Mouse (Mus musculus): ENCODE results near the gene AI837181. TPM values are rescaled to one million over a fixed set of nuclear protein-coding genes. Genes with fewer than 3 reads are reported as not detected.
"Not testable (repeated sequence)": the region's sequence is repeated elsewhere in the genome, so short reads cannot be mapped to it uniquely, and the experiment has no call there.

Gene AI837181
- polyA plus RNA-seq, 1 experiment from 2014 or later = 60.3 TPM

- not testable (repeated sequence) for H3K4me3 ChIP-seq; H3K4me1 ChIP-seq; H3K9me3 ChIP-seq; H3K36me3 ChIP-seq; H3K27ac ChIP-seq (replicated peaks); H3K9ac ChIP-seq (replicated peaks); H3K4me2 ChIP-seq (replicated peaks); ATAC-seq (ENCODE audit: low FRiP score, low read depth); H3K27me3 ChIP-seq
- WGBS = 78% methylated on average over 4 of the region's 4 CpGs
These were observed 23.9 kb upstream of the AI837181 start for GRCm38 (mm10) chr19:5401073-5401472.

- no peak for ATAC-seq (ENCODE audit: low FRiP score, low read depth)
- Histone ChIP-seq H3K4me3 (no peak within 1 kb of the TSS), H3K36me3 (no peaks in the 10 kb centered on the region), H3K27ac (replicated peaks) (no peak within 1 kb of the TSS), H3K4me2 (replicated peaks) (no peak within 1 kb of the TSS), H3K4me1 (peaks cover 4% of the 10 kb centered on the region), H3K9me3 (no peaks in the 10 kb centered on the region), H3K9ac (replicated peaks) (no peak within 1 kb of the TSS), H3K27me3 (no peaks in the 10 kb centered on the region)
- 75% methylated on average over 8 of the region's 8 CpGs for WGBS
These were observed 22.7 kb upstream of the AI837181 start, which contains the start of gene Tsga10ip for GRCm38 (mm10) chr19:5402293-5402692. Gene Tsga10ip, minus strand, starts transcription at chr19:5402526.

DNA sequence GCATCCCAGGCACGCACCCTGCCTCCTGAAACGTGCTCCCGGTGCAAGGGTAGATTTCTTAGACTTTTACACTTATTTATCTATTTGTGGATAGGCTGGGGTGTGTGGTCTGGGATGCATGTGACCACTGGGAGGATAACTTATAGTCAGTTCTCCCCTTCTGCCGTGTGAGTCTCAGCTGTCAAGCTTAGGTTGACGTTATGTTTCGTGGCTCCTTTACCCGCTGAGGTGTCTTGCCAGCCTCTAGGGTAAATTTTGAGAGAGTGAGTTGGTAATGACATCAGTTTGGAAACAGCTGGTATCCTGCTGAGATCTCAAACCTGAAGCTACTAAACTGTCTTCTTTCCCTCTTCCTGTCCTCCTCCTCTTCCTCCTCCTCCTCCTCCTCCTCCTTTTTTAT, 19.0 kb upstream of the AI837181 start:
- WGBS = 29% methylated on average over 7 of the region's 7 CpGs
- ATAC-seq (ENCODE audit: low FRiP score, low read depth) = no peak
- peak overlapping the region; percentile 54; the same call in 1 of the 2 replicates for H3K27ac ChIP-seq (replicated peaks)

DNA sequence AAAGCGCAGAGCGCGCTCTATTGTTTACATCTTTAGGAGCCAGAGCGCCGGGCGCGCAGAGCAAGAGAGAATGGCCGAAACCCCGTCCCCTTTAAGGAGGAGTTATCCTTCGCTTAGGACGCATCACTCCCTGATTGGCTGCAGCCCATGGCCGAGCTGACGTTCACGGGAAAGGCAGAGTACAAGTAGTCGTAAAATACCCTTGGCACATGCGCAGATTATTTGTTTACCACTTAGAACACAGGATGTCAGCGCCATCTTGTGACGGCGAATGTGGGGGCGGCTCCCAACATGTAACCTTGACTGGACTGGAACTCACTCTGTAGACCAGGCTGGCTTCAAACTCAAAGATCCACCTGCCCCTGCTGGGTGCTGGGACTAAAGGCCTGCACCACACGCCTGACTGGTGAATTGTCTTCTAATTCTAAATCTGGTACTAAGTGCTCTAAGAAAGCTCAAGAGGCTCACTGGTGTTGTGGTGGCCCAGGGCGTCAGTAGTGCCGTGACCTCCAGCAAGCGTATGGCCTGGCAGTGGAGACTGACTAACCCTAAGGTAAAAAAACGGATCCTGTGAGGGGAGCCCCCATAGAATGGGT, 18.3 kb upstream of the AI837181 start:
- not testable (repeated sequence) for H3K9me3 ChIP-seq, H3K36me3 ChIP-seq, H3K27me3 ChIP-seq
- 13% methylated on average over 25 of the region's 25 CpGs for WGBS
- Histone ChIP-seq H3K4me3 (peak overlapping the region; percentile 59), H3K4me1 (peaks cover 12% of the 10 kb centered on the region), H3K9ac (replicated peaks) (peak overlapping the region; percentile 63), H3K27ac (replicated peaks) (peak overlapping the region; percentile 81), H3K4me2 (replicated peaks) (peak overlapping the region; percentile 75)
- ATAC-seq (ENCODE audit: low FRiP score, low read depth) = peak; percentile 84

More for the DNA sequence above, 19.0 kb upstream of the AI837181 start:
- H3K9me3 ChIP-seq = no peaks in the 10 kb centered on the region
- peak overlapping the region; percentile 36 for H3K4me3 ChIP-seq
- H3K27me3 ChIP-seq = no peaks in the 10 kb centered on the region
- peak overlapping the region; percentile 43; the same call in 1 of the 2 replicates for H3K9ac ChIP-seq (replicated peaks)
- peaks cover 12% of the 10 kb centered on the region for H3K4me1 ChIP-seq
- H3K4me2 ChIP-seq (replicated peaks) = peak overlapping the region; percentile 56
- no peaks in the 10 kb centered on the region for H3K36me3 ChIP-seq

GRCm38 (mm10) chr19:5407133-5407532, 17.8 kb upstream of the AI837181 start:
- ATAC-seq (ENCODE audit: low FRiP score, low read depth) = peak; percentile 25
- H3K27ac ChIP-seq (replicated peaks) = peak overlapping the region; percentile 81
- WGBS = 14% methylated on average over 7 of the region's 7 CpGs
- peak overlapping the region; percentile 75 for H3K4me2 ChIP-seq (replicated peaks)
- peak overlapping the region; percentile 59 for H3K4me3 ChIP-seq
- H3K9me3 ChIP-seq = no peaks in the 10 kb centered on the region
- no peaks in the 10 kb centered on the region for H3K36me3 ChIP-seq
- H3K9ac ChIP-seq (replicated peaks) = peak overlapping the region; percentile 63
- peaks cover 12% of the 10 kb centered on the region for H3K4me1 ChIP-seq
- no peaks in the 10 kb centered on the region for H3K27me3 ChIP-seq

GRCm38 (mm10) chr19:5408057-5409001, 16.6 kb upstream of the AI837181 start:
- no peak overlapping the region for H3K27ac ChIP-seq (replicated peaks)
- H3K36me3 ChIP-seq = no peaks in the 10 kb centered on the region
- H3K27me3 ChIP-seq = no peaks in the 10 kb centered on the region
- peak overlapping the region; percentile 63 for H3K9ac ChIP-seq (replicated peaks)
- no peak for ATAC-seq (ENCODE audit: low FRiP score, low read depth)
- no peaks in the 10 kb centered on the region for H3K9me3 ChIP-seq
- no peak overlapping the region for H3K4me3 ChIP-seq
- H3K4me2 ChIP-seq (replicated peaks) = peak overlapping the region; percentile 75
- 89% methylated on average over 13 of the region's 13 CpGs for WGBS
- H3K4me1 ChIP-seq = peaks cover 12% of the 10 kb centered on the region

DNA sequence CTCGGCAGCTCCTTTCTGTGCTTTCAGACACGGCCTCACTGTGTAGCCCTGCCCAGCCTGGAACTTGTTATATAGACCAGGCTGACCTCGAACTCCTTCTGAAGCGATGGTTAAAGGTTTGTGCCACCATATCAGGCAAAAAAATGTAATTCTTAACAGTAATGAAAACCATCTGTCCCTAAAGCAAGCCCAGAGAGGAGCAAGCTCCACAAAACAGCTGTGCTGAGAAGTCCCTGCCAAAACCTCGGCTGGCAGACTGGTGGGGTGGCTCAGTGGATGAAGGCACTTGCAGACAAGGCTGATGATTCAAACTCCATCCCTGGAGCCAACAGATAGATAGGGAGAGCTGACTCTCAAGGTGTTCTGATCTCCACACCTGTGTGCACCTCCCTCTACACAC, 15.9 kb upstream of the AI837181 start:
- WGBS = 77% methylated on average over 5 of the region's 5 CpGs
- no peak for ATAC-seq (ENCODE audit: low FRiP score, low read depth)

DNA sequence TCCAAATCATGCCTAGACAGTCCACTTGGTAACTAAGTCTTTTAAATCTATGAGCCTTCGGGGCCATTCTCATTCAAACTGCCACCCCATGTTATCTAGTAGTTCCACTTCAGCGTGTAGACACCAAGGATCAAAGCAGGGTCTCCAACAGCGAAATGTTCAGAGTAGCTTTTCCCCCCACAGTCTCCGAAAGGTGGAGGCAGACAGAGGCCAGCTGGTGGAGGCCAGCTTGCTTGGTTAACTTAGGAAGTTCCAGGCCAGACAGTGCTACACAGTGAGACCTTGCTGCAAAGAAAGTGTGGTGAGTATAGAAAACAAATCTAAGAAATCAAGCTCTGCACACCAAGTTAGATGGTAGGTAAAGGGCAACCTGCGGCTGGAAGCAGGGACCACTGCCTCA, 14.3 kb upstream of the AI837181 start:
- ATAC-seq (ENCODE audit: low FRiP score, low read depth) = no peak
- H3K4me3 ChIP-seq = no peak overlapping the region
- H3K9ac ChIP-seq (replicated peaks) = no peak overlapping the region
- H3K36me3 ChIP-seq = no peaks in the 10 kb centered on the region
- H3K27me3 ChIP-seq = no peaks in the 10 kb centered on the region
- H3K27ac ChIP-seq (replicated peaks) = no peak overlapping the region
- no peak overlapping the region for H3K4me2 ChIP-seq (replicated peaks)
- WGBS = 91% methylated on average over 5 of the region's 5 CpGs
- peaks cover 12% of the 10 kb centered on the region for H3K4me1 ChIP-seq
- H3K9me3 ChIP-seq = no peaks in the 10 kb centered on the region

More for the DNA sequence above, 15.9 kb upstream of the AI837181 start:
- Histone ChIP-seq H3K4me2 (replicated peaks) (no peak overlapping the region), H3K27ac (replicated peaks) (no peak overlapping the region), H3K4me1 (peaks cover 12% of the 10 kb centered on the region), H3K9ac (replicated peaks) (no peak overlapping the region), H3K9me3 (no peaks in the 10 kb centered on the region), H3K4me3 (no peak overlapping the region), H3K36me3 (no peaks in the 10 kb centered on the region), H3K27me3 (no peaks in the 10 kb centered on the region)

DNA sequence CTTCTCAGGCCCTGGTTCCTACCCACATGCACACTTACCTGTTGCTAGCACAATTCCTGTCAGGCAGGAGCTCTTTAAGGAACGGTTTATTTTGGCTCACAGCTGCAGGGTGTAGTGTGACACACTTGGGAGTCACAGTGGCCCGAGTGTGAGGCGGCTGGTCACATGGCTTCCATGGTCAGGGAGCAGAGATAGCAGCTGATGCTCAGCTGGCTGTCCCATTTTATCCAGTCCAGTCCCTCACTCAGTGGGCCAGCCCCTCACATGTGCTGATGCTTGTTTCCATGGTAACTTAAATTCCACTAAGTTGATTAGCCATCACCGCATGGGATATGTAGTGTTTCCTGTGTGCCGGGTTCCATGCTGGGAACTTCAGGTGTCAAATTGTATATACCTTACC, 13.0 kb upstream of the AI837181 start:
- ATAC-seq (ENCODE audit: low FRiP score, low read depth) = no peak
- no peaks in the 10 kb centered on the region for H3K9me3 ChIP-seq
- H3K4me3 ChIP-seq = no peak overlapping the region
- H3K36me3 ChIP-seq = no peaks in the 10 kb centered on the region
- peaks cover 7% of the 10 kb centered on the region; the same call in 1 of the 2 replicates for H3K4me1 ChIP-seq
- WGBS = 73% methylated on average over 5 of the region's 5 CpGs
- H3K27me3 ChIP-seq = no peaks in the 10 kb centered on the region
- no peak overlapping the region for H3K9ac ChIP-seq (replicated peaks)
- no peak overlapping the region for H3K4me2 ChIP-seq (replicated peaks)
- no peak overlapping the region for H3K27ac ChIP-seq (replicated peaks)

- no peaks in the 10 kb centered on the region for H3K4me1 ChIP-seq
- no peaks in the 10 kb centered on the region for H3K9me3 ChIP-seq
These were observed 11.1 kb upstream of the AI837181 start for GRCm38 (mm10) chr19:5413840-5414239.

DNA sequence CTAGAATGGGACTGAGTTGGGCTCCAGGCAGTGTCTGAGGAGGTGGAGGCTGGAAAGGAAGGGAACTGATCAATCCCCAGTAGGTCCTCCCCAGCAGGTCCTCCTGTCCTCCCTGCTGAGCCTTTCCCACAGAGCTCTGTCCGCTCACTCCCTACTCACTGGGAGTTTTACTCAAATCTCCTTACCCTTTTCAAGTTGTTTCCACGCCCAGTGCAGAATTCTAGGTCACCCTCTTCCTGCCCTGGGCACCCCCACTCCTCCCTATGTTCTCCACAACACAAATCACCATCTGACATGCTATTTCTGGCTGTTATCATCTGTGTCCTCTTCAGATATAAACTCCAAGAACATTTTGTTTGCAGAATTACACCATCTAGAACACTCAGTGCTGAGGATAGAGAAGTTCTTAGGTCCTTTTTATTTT, 10.4 kb upstream of the AI837181 start:
- no peak overlapping the region for H3K27ac ChIP-seq (replicated peaks)
- ATAC-seq (ENCODE audit: low FRiP score, low read depth) = no peak
- WGBS = 67% methylated on average over 2 of the region's 2 CpGs
- H3K4me2 ChIP-seq (replicated peaks) = no peak overlapping the region
- H3K27me3 ChIP-seq = no peaks in the 10 kb centered on the region
- no peak overlapping the region for H3K9ac ChIP-seq (replicated peaks)
- H3K36me3 ChIP-seq = peaks cover 5% of the 10 kb centered on the region; the same call in 1 of the 2 replicates
- H3K4me3 ChIP-seq = no peak overlapping the region
- H3K4me1 ChIP-seq = no peaks in the 10 kb centered on the region
- no peaks in the 10 kb centered on the region for H3K9me3 ChIP-seq

More at GRCm38 (mm10) chr19:5413840-5414239, 11.1 kb upstream of the AI837181 start:
- WGBS = 68% methylated on average over 4 of the region's 4 CpGs
- no peaks in the 10 kb centered on the region for H3K36me3 ChIP-seq
- H3K27ac ChIP-seq (replicated peaks) = no peak overlapping the region
- H3K4me3 ChIP-seq = no peak overlapping the region
- H3K9ac ChIP-seq (replicated peaks) = no peak overlapping the region
- no peak for ATAC-seq (ENCODE audit: low FRiP score, low read depth)
- no peak overlapping the region for H3K4me2 ChIP-seq (replicated peaks)
- H3K27me3 ChIP-seq = no peaks in the 10 kb centered on the region

Measured in midbrain, embryonic 12.5 days (tissue).